Mouse (Mus musculus): Measurements from ENCODE around the gene Fam169b.

Fam169b gene

GRCm38 (mm10) chr7:68273515-68273914 is at the start of gene Fam169b:
Gene Fam169b (plus strand): TSS chr7:68273839.
- no peaks in the 10 kb centered on the region for H3K36me3 ChIP-seq (ENCODE audit: control insufficient read depth, insufficient read depth, low read length, poor library complexity, severe bottlenecking)
- DNase-seq (ENCODE audit: low read depth, low spot score), result no peak
- no peaks in the 10 kb centered on the region for H3K27me3 ChIP-seq (ENCODE audit: control insufficient read depth, insufficient read depth, low read length, poor library complexity, severe bottlenecking)

GRCm38 (mm10) chr7:68224006-68224405 is 49.6 kb upstream of the Fam169b start:
- no peak for DNase-seq (ENCODE audit: low read depth, low spot score)

DNA sequence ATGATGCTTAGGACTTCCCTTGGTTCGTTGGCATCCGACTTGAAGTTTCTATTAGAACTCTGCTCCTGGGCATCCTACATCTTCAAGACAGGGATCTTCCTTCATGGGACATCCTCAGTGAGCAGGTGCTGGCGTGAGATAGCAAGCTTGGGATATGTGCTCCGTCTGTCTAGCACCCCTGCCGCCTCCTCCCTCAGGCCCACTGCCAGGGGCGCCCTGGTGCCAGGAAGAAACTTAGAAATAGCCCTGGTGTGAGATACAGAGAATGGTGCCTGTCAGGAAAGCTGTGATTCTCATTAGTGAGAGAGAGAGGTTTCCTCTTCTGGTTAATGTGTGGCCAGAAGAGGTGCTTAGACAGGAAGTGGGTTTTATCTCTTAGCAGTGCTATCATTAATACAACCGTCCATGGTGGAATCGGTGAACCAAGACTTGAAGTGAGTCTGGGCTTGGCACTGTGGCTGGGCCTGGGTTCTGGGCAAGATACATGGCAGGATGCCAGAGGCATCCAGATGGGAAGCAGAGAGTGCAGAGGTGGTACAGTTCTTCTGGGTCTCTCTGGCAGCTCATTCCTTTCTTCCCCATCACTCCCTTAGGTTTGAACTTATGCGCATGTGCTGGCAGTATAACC is 48.1 kb upstream of the Fam169b start:
- peak; percentile 26 for DNase-seq (ENCODE audit: low read depth, low spot score)
- no peaks in the 10 kb centered on the region for H3K36me3 ChIP-seq (ENCODE audit: control insufficient read depth, insufficient read depth, low read length, poor library complexity, severe bottlenecking)

More at GRCm38 (mm10) chr7:68224006-68224405, 49.6 kb upstream of the Fam169b start:
- Histone ChIP-seq H3K36me3 (ENCODE audit: control insufficient read depth, insufficient read depth, low read length, poor library complexity, severe bottlenecking) (no peaks in the 10 kb centered on the region), H3K27me3 (ENCODE audit: control insufficient read depth, insufficient read depth, low read length, poor library complexity, severe bottlenecking) (no peaks in the 10 kb centered on the region)

DNA sequence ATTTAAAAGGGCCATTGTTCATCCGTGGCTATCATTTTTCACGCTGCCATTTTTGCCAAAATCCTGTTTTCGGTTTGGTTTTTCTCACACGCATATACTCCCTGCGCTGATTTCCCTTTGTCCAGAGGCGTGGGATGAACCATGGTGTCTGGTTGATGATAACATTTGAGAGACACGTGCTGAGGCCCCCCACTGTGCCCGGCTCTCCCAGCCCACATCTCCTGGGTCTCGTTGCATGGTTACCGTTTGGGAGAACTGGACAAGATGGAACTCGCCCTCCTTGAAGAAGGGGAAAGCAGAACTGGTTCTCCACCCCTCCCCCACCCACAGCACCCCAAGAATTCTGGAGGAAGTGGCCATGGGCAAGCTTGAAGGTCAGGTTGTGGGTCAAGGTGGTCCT is 46.6 kb upstream of the Fam169b start:
- no peaks in the 10 kb centered on the region for H3K36me3 ChIP-seq (ENCODE audit: control insufficient read depth, insufficient read depth, low read length, poor library complexity, severe bottlenecking)
- no peaks in the 10 kb centered on the region for H3K27me3 ChIP-seq (ENCODE audit: control insufficient read depth, insufficient read depth, low read length, poor library complexity, severe bottlenecking)
- DNase-seq (ENCODE audit: low read depth, low spot score), result no peak

More for the DNA sequence above, 48.1 kb upstream of the Fam169b start:
- no peaks in the 10 kb centered on the region for H3K27me3 ChIP-seq (ENCODE audit: control insufficient read depth, insufficient read depth, low read length, poor library complexity, severe bottlenecking)

GRCm38 (mm10) chr7:68227621-68228020 is 46.0 kb upstream of the Fam169b start:
- Histone ChIP-seq H3K27me3 (ENCODE audit: control insufficient read depth, insufficient read depth, low read length, poor library complexity, severe bottlenecking) (no peaks in the 10 kb centered on the region), H3K36me3 (ENCODE audit: control insufficient read depth, insufficient read depth, low read length, poor library complexity, severe bottlenecking) (no peaks in the 10 kb centered on the region)
- no peak for DNase-seq (ENCODE audit: low read depth, low spot score)

- no peaks in the 10 kb centered on the region for H3K27me3 ChIP-seq (ENCODE audit: control insufficient read depth, insufficient read depth, low read length, poor library complexity, severe bottlenecking)
- DNase-seq (ENCODE audit: low read depth, low spot score), result no peak
- H3K36me3 ChIP-seq (ENCODE audit: control insufficient read depth, insufficient read depth, low read length, poor library complexity, severe bottlenecking), result no peaks in the 10 kb centered on the region
These were observed 45.1 kb upstream of the Fam169b start for GRCm38 (mm10) chr7:68228491-68228890.

DNA sequence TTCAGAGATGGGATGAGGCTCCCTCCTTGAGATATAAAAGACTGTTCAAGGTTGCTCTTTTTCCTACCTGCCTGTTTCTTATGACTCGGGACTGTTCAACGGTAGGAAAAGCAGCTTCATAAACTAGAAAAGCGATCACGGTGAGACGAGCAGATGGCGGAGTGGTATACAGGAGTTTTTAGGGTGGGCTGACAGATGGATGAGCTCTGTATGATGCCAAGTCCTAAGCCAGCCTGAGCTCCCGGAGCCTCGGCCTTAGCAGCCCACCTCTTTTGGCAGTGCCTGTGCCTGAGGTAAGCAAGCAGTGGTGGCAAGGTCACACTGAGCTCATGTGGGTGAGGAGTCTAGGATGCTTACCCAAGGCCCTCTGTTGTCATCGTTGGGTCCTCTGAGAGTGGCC is 42.8 kb upstream of the Fam169b start:
- no peak for DNase-seq (ENCODE audit: low read depth, low spot score)
- H3K36me3 ChIP-seq (ENCODE audit: control insufficient read depth, insufficient read depth, low read length, poor library complexity, severe bottlenecking), result no peaks in the 10 kb centered on the region
- H3K27me3 ChIP-seq (ENCODE audit: control insufficient read depth, insufficient read depth, low read length, poor library complexity, severe bottlenecking), result no peaks in the 10 kb centered on the region

- Histone ChIP-seq H3K27me3 (ENCODE audit: control insufficient read depth, insufficient read depth, low read length, poor library complexity, severe bottlenecking) (no peaks in the 10 kb centered on the region; the same call in 1 of the 2 replicates), H3K36me3 (ENCODE audit: control insufficient read depth, insufficient read depth, low read length, poor library complexity, severe bottlenecking) (no peaks in the 10 kb centered on the region)
- no peak for DNase-seq (ENCODE audit: low read depth, low spot score)
These were observed 41.1 kb upstream of the Fam169b start for GRCm38 (mm10) chr7:68232521-68232920.

DNA sequence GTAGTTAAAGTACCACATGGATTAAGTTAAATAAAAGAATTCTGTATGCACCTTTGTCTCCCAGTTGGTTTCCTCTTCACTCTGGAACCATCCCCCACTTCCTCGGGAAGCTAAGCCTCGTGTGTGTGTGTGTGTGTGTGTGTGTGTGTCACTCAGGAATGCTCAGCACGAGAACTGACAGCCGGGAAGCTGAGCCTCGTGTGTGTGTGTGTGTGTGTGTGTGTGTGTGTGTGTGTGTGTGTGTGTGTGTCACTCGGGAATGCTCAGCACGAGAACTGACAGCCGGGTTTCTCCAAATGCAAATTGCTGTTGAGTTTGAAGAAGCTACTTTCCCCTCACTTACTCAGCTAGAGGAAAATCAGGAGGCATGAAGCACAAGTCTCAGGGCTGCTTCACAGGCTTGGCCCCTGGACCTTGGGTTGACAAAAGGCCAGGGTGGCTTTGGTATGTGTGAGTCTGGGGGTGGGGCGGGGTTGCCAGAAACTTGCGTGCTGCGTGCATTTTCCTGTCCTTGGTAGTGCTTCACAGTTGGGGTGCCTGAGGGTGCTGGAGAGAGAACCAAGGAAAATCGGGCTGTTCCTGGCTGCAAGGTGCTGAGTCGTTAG is 39.9 kb upstream of the Fam169b start:
- H3K27me3 ChIP-seq (ENCODE audit: control insufficient read depth, insufficient read depth, low read length, poor library complexity, severe bottlenecking), result no peaks in the 10 kb centered on the region; the same call in 1 of the 2 replicates
- DNase-seq (ENCODE audit: low read depth, low spot score), result no peak
- H3K36me3 ChIP-seq (ENCODE audit: control insufficient read depth, insufficient read depth, low read length, poor library complexity, severe bottlenecking), result no peaks in the 10 kb centered on the region

DNA sequence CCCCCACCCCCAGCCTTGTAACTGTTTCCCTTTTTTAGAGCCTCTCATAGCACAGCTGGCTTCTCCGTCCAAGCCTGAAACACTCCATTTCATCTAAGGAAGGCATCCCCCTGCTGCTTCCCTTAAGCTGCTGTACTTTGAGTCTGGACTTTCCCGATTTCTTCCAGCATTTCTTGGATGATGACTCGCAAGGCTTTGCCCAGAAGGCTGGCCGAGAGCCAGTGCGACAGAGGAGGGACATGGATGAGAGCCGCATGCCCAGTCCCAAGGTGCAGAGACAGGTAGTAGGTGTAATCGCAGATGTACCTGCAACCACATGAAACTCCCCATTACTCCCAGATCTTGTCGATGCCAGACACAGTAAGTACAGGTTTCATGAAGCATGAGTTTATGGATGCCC is 36.8 kb upstream of the Fam169b start:
- no peaks in the 10 kb centered on the region for H3K36me3 ChIP-seq (ENCODE audit: control insufficient read depth, insufficient read depth, low read length, poor library complexity, severe bottlenecking)
- no peak for DNase-seq (ENCODE audit: low read depth, low spot score)
- H3K27me3 ChIP-seq (ENCODE audit: control insufficient read depth, insufficient read depth, low read length, poor library complexity, severe bottlenecking), result no peaks in the 10 kb centered on the region; the same call in 1 of the 2 replicates

DNA sequence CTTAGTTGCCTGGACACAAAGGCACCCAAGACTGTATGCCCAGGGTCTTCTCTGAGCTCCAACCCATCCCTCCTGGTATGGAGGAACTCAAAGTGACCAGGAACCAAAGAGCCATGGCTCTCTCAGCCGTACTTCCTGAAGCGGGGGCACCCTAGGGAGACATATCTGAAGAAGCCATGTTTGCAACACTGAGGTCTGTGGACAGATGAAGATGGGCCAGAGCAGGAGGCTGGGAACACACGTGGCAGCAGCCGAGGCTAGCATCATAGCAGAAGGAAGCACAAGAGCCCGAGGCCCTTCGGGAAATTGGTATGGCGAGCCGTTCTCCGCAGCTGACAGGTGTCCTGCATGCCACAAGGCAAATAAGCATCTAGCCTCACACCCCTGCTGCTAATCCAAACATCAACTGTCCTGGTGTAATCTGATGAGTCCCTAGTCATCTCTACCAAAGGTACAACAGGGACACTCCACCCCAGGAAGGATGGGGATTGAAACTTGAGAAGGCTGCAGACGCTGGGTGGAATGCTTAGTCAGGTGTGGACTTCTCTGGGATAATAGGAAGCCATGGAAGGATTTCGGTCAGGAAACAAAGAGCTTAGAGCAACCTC is 34.3 kb upstream of the Fam169b start:
- Histone ChIP-seq H3K36me3 (ENCODE audit: control insufficient read depth, insufficient read depth, low read length, poor library complexity, severe bottlenecking) (no peaks in the 10 kb centered on the region), H3K27me3 (ENCODE audit: control insufficient read depth, insufficient read depth, low read length, poor library complexity, severe bottlenecking) (no peaks in the 10 kb centered on the region; the same call in 1 of the 2 replicates)
- DNase-seq (ENCODE audit: low read depth, low spot score), result no peak

- no peak for DNase-seq (ENCODE audit: low read depth, low spot score)
- Histone ChIP-seq H3K27me3 (ENCODE audit: control insufficient read depth, insufficient read depth, low read length, poor library complexity, severe bottlenecking) (no peaks in the 10 kb centered on the region; the same call in 1 of the 2 replicates), H3K36me3 (ENCODE audit: control insufficient read depth, insufficient read depth, low read length, poor library complexity, severe bottlenecking) (no peaks in the 10 kb centered on the region)
These were observed 32.4 kb upstream of the Fam169b start for GRCm38 (mm10) chr7:68241205-68241604.

DNA sequence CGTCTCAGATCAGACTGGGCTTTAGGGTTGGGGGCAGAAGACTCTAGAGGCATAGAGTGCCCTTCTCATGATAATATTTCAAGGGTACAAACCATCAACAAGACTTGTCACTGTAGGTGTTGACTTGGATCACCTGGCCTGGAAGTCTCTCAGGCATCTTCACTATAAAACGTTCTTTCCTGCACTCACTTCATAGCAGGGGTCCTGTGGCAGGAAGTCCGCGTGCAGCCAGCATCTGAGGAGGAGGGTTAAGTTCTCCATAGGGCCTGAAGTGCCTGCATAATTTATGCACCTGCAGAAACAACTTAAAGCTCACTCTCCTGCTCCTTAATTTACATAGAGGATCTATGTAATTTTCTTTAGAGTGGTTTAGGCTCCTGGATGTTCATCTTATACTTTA is 28.0 kb upstream of the Fam169b start:
- Histone ChIP-seq H3K27me3 (ENCODE audit: control insufficient read depth, insufficient read depth, low read length, poor library complexity, severe bottlenecking) (no peaks in the 10 kb centered on the region), H3K36me3 (ENCODE audit: control insufficient read depth, insufficient read depth, low read length, poor library complexity, severe bottlenecking) (no peaks in the 10 kb centered on the region; the same call in 1 of the 2 replicates)
- DNase-seq (ENCODE audit: low read depth, low spot score), result no peak

DNA sequence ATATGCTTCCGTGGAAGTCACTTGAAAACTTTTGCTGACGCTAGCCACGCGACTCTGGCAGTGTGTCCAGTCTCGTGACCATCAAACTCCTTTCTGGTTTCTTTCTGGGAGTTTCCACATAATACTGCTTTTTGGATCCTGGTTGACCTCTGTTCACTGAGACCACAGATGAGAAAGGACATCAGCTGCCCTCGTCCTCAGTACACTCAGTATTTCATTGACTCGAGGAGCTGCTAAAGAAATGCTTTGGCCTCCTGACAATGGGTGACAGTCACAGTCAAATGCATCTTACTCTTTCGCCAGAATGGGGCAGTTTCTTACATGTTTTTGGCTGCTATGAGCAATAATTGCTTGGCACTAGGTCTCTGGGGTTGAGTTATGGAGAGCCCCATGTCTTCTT is 27.4 kb upstream of the Fam169b start:
- no peak for DNase-seq (ENCODE audit: low read depth, low spot score)
- H3K27me3 ChIP-seq (ENCODE audit: control insufficient read depth, insufficient read depth, low read length, poor library complexity, severe bottlenecking), result no peaks in the 10 kb centered on the region
- no peaks in the 10 kb centered on the region; the same call in 1 of the 2 replicates for H3K36me3 ChIP-seq (ENCODE audit: control insufficient read depth, insufficient read depth, low read length, poor library complexity, severe bottlenecking)

DNA sequence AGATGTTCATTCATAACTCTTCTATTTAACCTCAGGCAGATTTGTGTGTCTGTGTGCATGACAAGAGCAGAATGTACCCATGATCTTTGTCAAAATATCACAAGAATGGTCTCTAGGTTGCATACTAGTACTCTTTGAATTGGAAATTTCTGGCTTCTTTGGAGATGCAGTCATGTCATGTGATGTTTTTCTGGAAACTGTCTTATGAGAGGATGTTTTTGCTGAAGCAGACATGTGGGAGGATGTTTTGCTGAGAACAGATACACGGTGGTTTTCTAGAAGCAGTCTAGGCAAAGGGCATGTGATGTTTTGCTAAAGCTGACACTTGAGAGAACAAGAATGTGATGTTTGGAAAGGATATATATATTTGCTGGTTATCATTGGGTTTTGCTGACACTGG is 23.2 kb upstream of the Fam169b start:
- Histone ChIP-seq H3K27me3 (ENCODE audit: control insufficient read depth, insufficient read depth, low read length, poor library complexity, severe bottlenecking) (no peaks in the 10 kb centered on the region), H3K36me3 (ENCODE audit: control insufficient read depth, insufficient read depth, low read length, poor library complexity, severe bottlenecking) (no peaks in the 10 kb centered on the region; the same call in 1 of the 2 replicates)
- peak; percentile 48 for DNase-seq (ENCODE audit: low read depth, low spot score)
